Mouse (Mus musculus) G1E (cell line): ENCODE data around the gene Spata2.

Experiments
- CTCF ChIP-seq: IDR thresholded peaks from 2 replicates; pipeline ENCODE4 v1.5.1; 2012; ENCODE audit warnings: low read depth, low read length, inconsistent platforms, mixed read lengths
- TAL1 ChIP-seq: conservative IDR thresholded peaks from 2 replicates; pipeline ENCODE4 v1.6.1; 2012; ENCODE audit warnings: low read depth, low read length, inconsistent platforms, mixed read lengths

- no peak for TF ChIP-seq TAL1
- no peak for TF ChIP-seq CTCF
These were observed 35.6 kb upstream of the Spata2 start for GRCm38 (mm10) chr2:167528278-167528677.
